Mouse (Mus musculus) lung, embryonic 14.5 days (tissue): ENCODE results near the gene Tspan5. TPM values are rescaled to one million over a fixed set of nuclear protein-coding genes. Genes with fewer than 3 reads are reported as not detected.

Source experiments
- ATAC-seq: fragments of 200-750 bp; cut with Nextera tagmentation; 2 replicates; pipeline ENCODE4 v1.8.0; 2017; ENCODE audit warnings: mild to moderate bottlenecking, moderate TSS enrichment, moderate library complexity; ENCODE audit not compliant: insufficient read depth
- DNase-seq: peaks from one replicate; pipeline ENCODE4 v3.0.0-alpha.2; 2015
- H3K27ac ChIP-seq: fragments of 300-500 bp; sonication (generic); 2 replicates; pipeline ENCODE4 v1.5.1; 2014; ENCODE audit warnings: low read depth, mild to moderate bottlenecking, moderate library complexity
- H3K27me3 ChIP-seq: fragments of 300-500 bp; sonication (generic); 2 replicates; pipeline ENCODE4 v1.6.1; 2014; ENCODE audit warnings: low read length, control low read depth; ENCODE audit not compliant: insufficient read depth
- H3K36me3 ChIP-seq: fragments of 300-500 bp; sonication (generic); 2 replicates; pipeline ENCODE4 v1.6.1; 2014; ENCODE audit warnings: control low read depth; ENCODE audit not compliant: insufficient read depth
- H3K4me1 ChIP-seq: fragments of 300-500 bp; sonication (generic); 2 replicates; pipeline ENCODE4 v1.6.1; 2014; ENCODE audit warnings: antibody characterized with exemption, control low read depth; ENCODE audit not compliant: insufficient read depth
- H3K4me2 ChIP-seq: fragments of 300-500 bp; sonication (generic); 2 replicates; pipeline ENCODE4 v1.6.1; 2014; ENCODE audit warnings: mild to moderate bottlenecking
- H3K4me3 ChIP-seq: fragments of 300-500 bp; sonication (generic); 2 replicates; pipeline ENCODE4 v1.5.1; 2014; ENCODE audit warnings: low read depth, low read length
- H3K9ac ChIP-seq: fragments of 300-500 bp; sonication (generic); 2 replicates; pipeline ENCODE4 v1.6.1; 2014
- H3K9me3 ChIP-seq: fragments of 300-500 bp; sonication (generic); 2 replicates; pipeline ENCODE4 v1.6.1; 2016; ENCODE audit warnings: low read depth, low read length, control low read depth
- CTCF ChIP-seq: IDR thresholded peaks from 2 replicates; pipeline ENCODE4 v1.5.1; 2016; ENCODE audit warnings: antibody characterized with exemption, low read depth
- WGBS: fragments of 180-500 bp; shearing (Covaris S2); extraction: QIAGEN DNeasy Blood & Tissue Kit; methylation state at CpG from one replicate; pipeline ENCODE4 v1.1.7; 2014; 5-methylcytosine and 5-hydroxymethylcytosine counted together
- polyA plus RNA-seq: library from polyadenylated mRNA; unstranded; fragments of >200 nt; fragmentation: Nextera tagmentation; extraction: Ambion mirVana; gene quantifications from 2 replicates; pipeline ENCODE4 v1.2.1, GENCODE M21; 2014

Gene Tspan5
- polyA plus RNA-seq, 1 experiment from 2014 or later: 28.3 TPM

DNA sequence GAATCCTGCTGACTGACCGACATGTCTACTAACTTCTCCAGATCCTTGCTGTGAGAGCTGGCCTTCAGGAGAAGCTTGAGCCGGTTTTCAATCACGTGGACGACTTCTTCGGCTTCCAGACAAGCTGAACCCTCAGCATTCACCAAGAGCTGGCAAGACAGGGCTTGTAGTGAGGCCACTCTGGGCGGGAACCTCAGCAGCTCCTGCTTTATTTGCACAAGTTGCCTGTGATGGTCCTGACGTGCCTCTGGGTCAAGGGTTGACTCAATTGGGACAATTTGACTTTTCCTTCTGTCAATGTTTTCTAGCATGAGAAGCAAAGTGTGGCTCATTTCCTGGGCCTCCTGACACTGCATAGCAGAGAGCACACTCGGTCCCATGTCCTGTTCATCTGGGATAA is 194.8 kb downstream of the Tspan5 start:
- no peaks in the 10 kb centered on the region for H3K9me3 ChIP-seq
- H3K27me3 ChIP-seq: no peaks in the 10 kb centered on the region
- H3K9ac ChIP-seq: no peak overlapping the region
- H3K4me1 ChIP-seq: no peaks in the 10 kb centered on the region
- DNase-seq (no peak), ATAC-seq (no peak)
- no peak overlapping the region for H3K4me3 ChIP-seq
- no peak for TF ChIP-seq CTCF
- peaks cover 36% of the 10 kb centered on the region for H3K36me3 ChIP-seq
- H3K27ac ChIP-seq: no peak overlapping the region
- 81% methylated on average over 8 of the region's 8 CpGs for WGBS
- no peak overlapping the region for H3K4me2 ChIP-seq

DNA sequence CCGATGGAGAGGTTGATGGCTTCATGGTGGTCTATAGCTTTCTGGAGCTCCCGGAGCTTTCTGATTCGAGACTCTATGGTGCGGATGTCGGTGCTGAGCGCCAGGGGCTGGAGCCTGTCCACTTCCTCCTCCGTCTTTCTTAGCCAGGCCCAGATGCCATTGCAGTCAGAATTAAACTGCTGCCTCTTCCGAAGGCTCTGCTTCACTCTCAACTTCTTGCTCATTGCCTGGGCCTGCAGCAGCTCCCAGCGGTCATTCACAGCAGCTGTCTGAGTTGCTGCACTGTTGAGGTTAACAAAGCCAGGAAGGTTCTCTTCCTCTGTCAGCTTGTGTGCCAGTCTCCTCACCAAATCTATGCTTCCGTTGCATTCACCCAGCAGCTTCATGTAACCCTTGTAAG is 195.2 kb downstream of the Tspan5 start:
- Histone ChIP-seq H3K9ac (no peak overlapping the region), H3K9me3 (no peaks in the 10 kb centered on the region), H3K36me3 (peaks cover 39% of the 10 kb centered on the region), H3K27me3 (no peaks in the 10 kb centered on the region), H3K4me1 (no peaks in the 10 kb centered on the region), H3K4me2 (no peak overlapping the region), H3K27ac (no peak overlapping the region), H3K4me3 (no peak overlapping the region)
- TF ChIP-seq CTCF: no peak
- DNase-seq (no peak), ATAC-seq (no peak)
- WGBS: 94% methylated on average over 10 of the region's 10 CpGs

DNA sequence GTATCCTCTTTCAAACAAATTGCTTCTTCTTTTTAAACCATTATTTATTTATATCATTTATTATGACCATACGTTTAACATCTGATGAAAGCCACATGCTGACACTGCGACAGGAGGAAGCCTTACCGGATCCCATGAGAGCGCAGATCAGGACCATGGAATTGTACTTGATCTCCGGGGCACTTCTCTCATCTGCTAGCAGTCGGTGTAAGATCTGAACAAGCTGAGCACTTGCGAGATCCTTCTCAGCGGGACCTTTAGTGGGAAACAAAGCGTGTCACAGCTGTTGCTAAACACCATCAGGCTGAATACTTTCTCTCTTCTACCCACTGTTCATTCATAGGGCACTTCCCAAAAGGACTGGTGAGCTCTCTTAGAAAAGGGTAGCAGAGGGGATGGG is 199.6 kb downstream of the Tspan5 start:
- no peak overlapping the region for H3K27ac ChIP-seq

DNA sequence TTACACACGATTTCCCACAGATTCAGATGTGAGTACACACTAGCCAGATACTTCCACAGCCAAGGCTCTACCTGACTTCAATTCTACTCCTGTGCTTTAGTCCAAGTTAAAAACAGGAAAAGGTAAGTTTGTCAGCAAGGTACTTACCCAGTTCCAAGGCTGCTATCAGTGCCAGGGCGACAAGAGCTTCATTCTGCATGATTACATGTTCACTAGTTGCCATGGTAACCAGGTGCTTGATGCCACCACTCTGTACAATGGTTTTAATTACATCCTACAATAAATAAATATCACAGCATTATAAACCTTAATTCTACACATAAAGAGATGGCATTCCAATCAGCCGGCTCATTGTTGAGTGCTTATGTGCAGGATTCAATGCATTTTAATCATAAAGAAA is 203.5 kb downstream of the Tspan5 start:
- TF ChIP-seq CTCF: no peak
- Histone ChIP-seq H3K36me3 (peaks cover 38% of the 10 kb centered on the region), H3K4me3 (no peak overlapping the region), H3K27ac (no peak overlapping the region), H3K27me3 (no peaks in the 10 kb centered on the region), H3K9ac (no peak overlapping the region), H3K4me1 (no peaks in the 10 kb centered on the region), H3K4me2 (no peak overlapping the region), H3K9me3 (no peaks in the 10 kb centered on the region)
- 92% methylated on average over 3 of the region's 3 CpGs for WGBS
- no peak for DNase-seq
- ATAC-seq: no peak

More for the DNA sequence above, 199.6 kb downstream of the Tspan5 start:
- no peak overlapping the region for H3K9ac ChIP-seq
- no peak for ATAC-seq
- 53% methylated on average over 9 of the region's 9 CpGs for WGBS
- no peak overlapping the region for H3K4me2 ChIP-seq
- no peaks in the 10 kb centered on the region for H3K27me3 ChIP-seq
- no peaks in the 10 kb centered on the region for H3K9me3 ChIP-seq
- H3K4me1 ChIP-seq: no peaks in the 10 kb centered on the region
- no peak overlapping the region for H3K4me3 ChIP-seq
- peaks cover 63% of the 10 kb centered on the region for H3K36me3 ChIP-seq
- no peak for DNase-seq
- no peak for TF ChIP-seq CTCF

DNA sequence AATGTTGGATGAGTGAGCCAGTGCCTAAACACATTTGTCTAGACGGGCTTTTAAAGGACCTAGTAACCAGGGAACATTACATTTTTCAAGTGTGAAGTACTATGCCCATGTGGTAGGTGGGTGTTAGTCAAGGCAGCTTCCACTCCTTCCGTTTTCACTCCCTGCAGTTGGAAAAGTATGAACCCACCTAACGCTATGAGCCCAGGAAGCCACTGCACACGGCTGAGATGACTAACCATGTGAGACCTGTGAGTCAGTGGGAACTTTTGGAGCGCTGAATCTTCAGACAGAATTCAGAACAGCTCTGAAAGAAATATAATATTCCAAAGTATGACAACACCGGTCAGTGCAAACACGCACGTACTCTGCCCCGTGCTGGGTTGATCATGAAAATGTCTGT is 207.1 kb downstream of the Tspan5 start:
- H3K27me3 ChIP-seq: no peaks in the 10 kb centered on the region
- no peak for TF ChIP-seq CTCF
- peaks cover 44% of the 10 kb centered on the region for H3K36me3 ChIP-seq
- DNase-seq (no peak), ATAC-seq (no peak)
- no peak overlapping the region for H3K4me2 ChIP-seq
- no peaks in the 10 kb centered on the region for H3K9me3 ChIP-seq
- 92% methylated on average over 9 of the region's 9 CpGs for WGBS
- no peak overlapping the region for H3K9ac ChIP-seq
- no peak overlapping the region for H3K4me3 ChIP-seq
- H3K4me1 ChIP-seq: no peaks in the 10 kb centered on the region
- H3K27ac ChIP-seq: no peak overlapping the region

DNA sequence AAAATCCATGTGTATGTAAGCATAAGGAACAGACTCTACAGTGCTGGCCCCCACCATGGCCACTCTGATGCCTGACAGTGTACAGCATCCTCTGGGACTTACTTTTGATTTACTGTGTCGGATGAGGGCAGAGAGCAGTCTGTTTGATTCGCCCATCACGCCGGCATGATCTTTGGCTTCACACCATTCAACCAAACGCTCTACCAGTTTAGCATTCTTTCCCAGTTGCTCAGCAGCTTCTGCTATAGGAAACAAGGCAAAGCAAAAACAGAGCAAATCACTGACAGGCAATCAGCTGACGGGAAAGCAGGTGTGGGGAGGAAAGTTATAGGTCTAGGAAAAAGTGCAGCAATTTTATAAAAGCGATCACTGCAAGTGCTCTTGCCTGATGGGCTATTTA is 213.2 kb downstream of the Tspan5 start:
- H3K9ac ChIP-seq: no peak overlapping the region
- TF ChIP-seq CTCF: no peak
- H3K27ac ChIP-seq: no peak overlapping the region
- peaks cover 58% of the 10 kb centered on the region for H3K36me3 ChIP-seq
- no peak for ATAC-seq
- no peak overlapping the region for H3K4me3 ChIP-seq
- no peaks in the 10 kb centered on the region for H3K27me3 ChIP-seq
- no peak for DNase-seq
- no peaks in the 10 kb centered on the region for H3K9me3 ChIP-seq
- no peak overlapping the region for H3K4me2 ChIP-seq
- H3K4me1 ChIP-seq: no peaks in the 10 kb centered on the region
- WGBS: 94% methylated on average over 7 of the region's 7 CpGs

Other genes with a start within 250 kb of the Tspan5 start
- gene Eif4e, start 216.0 kb upstream of the Tspan5 start, polyA plus RNA-seq: 405 and 425 TPM in 2 replicates